Mouse (Mus musculus): ENCODE results near the gene Clmp.
"Not testable (repeated sequence)": the region's sequence is repeated elsewhere in the genome, so short reads cannot be mapped to it uniquely, and the experiment has no call there.

Gene Clmp

GRCm38 (mm10) chr9:40776044-40776443 lies 90.3 kb downstream of the Clmp start:
- no peak for DNase-seq (ENCODE audit: extremely low read depth, low read depth)

GRCm38 (mm10) chr9:40776459-40777248 lies 90.9 kb downstream of the Clmp start:
- no peak for DNase-seq (ENCODE audit: extremely low read depth, low read depth)

- DNase-seq (ENCODE audit: extremely low read depth, low read depth): no peak
Observed at GRCm38 (mm10) chr9:40780111-40780510, 94.3 kb downstream of the Clmp start.

- DNase-seq (ENCODE audit: extremely low read depth, low read depth): no peak
Observed at GRCm38 (mm10) chr9:40780892-40781725, 95.3 kb downstream of the Clmp start.

GRCm38 (mm10) chr9:40781726-40782581 lies 96.2 kb downstream of the Clmp start:
- no peak for DNase-seq (ENCODE audit: extremely low read depth, low read depth)

GRCm38 (mm10) chr9:40783641-40784373 lies 98.0 kb downstream of the Clmp start:
- no peak for DNase-seq (ENCODE audit: extremely low read depth, low read depth)

- DNase-seq (ENCODE audit: extremely low read depth, low read depth): no peak
Observed at GRCm38 (mm10) chr9:40784374-40784967, 98.7 kb downstream of the Clmp start.

GRCm38 (mm10) chr9:40785452-40785851 lies 99.7 kb downstream of the Clmp start:
- no peak for DNase-seq (ENCODE audit: extremely low read depth, low read depth)

- DNase-seq (ENCODE audit: extremely low read depth, low read depth): not testable (repeated sequence)
Observed at GRCm38 (mm10) chr9:40786820-40787219, 101.1 kb downstream of the Clmp start.

GRCm38 (mm10) chr9:40791864-40792633 lies 106.3 kb downstream of the Clmp start:
- DNase-seq (ENCODE audit: extremely low read depth, low read depth): no peak

GRCm38 (mm10) chr9:40793581-40793980 lies 107.8 kb downstream of the Clmp start:
- no peak for DNase-seq (ENCODE audit: extremely low read depth, low read depth)

GRCm38 (mm10) chr9:40794251-40794650 lies 108.5 kb downstream of the Clmp start:
- no peak for DNase-seq (ENCODE audit: extremely low read depth, low read depth)

- no peak for DNase-seq (ENCODE audit: extremely low read depth, low read depth)
Observed at GRCm38 (mm10) chr9:40794926-40795325, 109.2 kb downstream of the Clmp start.

GRCm38 (mm10) chr9:40795562-40795961 lies 109.8 kb downstream of the Clmp start:
- no peak for DNase-seq (ENCODE audit: extremely low read depth, low read depth)

GRCm38 (mm10) chr9:40796054-40796453 lies 110.3 kb downstream of the Clmp start:
- no peak for DNase-seq (ENCODE audit: extremely low read depth, low read depth)

GRCm38 (mm10) chr9:40798247-40798960 lies 112.6 kb downstream of the Clmp start:
- DNase-seq (ENCODE audit: extremely low read depth, low read depth): no peak

GRCm38 (mm10) chr9:40799112-40799511 lies 113.3 kb downstream of the Clmp start:
- no peak for DNase-seq (ENCODE audit: extremely low read depth, low read depth)

- DNase-seq (ENCODE audit: extremely low read depth, low read depth): peak; percentile 74
Observed at GRCm38 (mm10) chr9:40799837-40800501, 114.2 kb downstream of the Clmp start.
